Mouse (Mus musculus): Measurements from ENCODE around the gene Itgam.

Itgam gene

GRCm38 (mm10) chr7:128056917-128057444 is 5.5 kb upstream of the Itgam start:
- no peak for DNase-seq (ENCODE audit: low spot score in 2 of 2)

- DNase-seq (ENCODE audit: low spot score in 2 of 2), result no peak
These were observed 4.6 kb upstream of the Itgam start for GRCm38 (mm10) chr7:128057860-128058259.

GRCm38 (mm10) chr7:128058576-128058975 is 3.9 kb upstream of the Itgam start:
- DNase-seq (ENCODE audit: low spot score in 2 of 2), result no peak

GRCm38 (mm10) chr7:128059091-128059490 is 3.3 kb upstream of the Itgam start:
- DNase-seq (ENCODE audit: low spot score in 2 of 2), result no peak

- no peak for DNase-seq (ENCODE audit: low spot score in 2 of 2)
These were observed 856 bp downstream of the Itgam start for GRCm38 (mm10) chr7:128063211-128063781.

- no peak for DNase-seq (ENCODE audit: low spot score in 2 of 2)
These were observed 3.1 kb downstream of the Itgam start for GRCm38 (mm10) chr7:128065547-128065946.

GRCm38 (mm10) chr7:128067847-128068246 is 5.4 kb downstream of the Itgam start:
- no peak for DNase-seq (ENCODE audit: low spot score in 2 of 2)

GRCm38 (mm10) chr7:128069844-128070243 is 7.4 kb downstream of the Itgam start:
- no peak for DNase-seq (ENCODE audit: low spot score in 2 of 2)

- DNase-seq (ENCODE audit: low spot score in 2 of 2), result no peak
These were observed 9.4 kb downstream of the Itgam start for GRCm38 (mm10) chr7:128071816-128072215.

GRCm38 (mm10) chr7:128080012-128080411 is 17.6 kb downstream of the Itgam start:
- DNase-seq (ENCODE audit: low spot score in 2 of 2), result no peak

GRCm38 (mm10) chr7:128089141-128089540 is 26.7 kb downstream of the Itgam start:
- no peak for DNase-seq (ENCODE audit: low spot score in 2 of 2)

GRCm38 (mm10) chr7:128098135-128098534 is 35.7 kb downstream of the Itgam start:
- no peak for DNase-seq (ENCODE audit: low spot score in 2 of 2)

- no peak for DNase-seq (ENCODE audit: low spot score in 2 of 2)
These were observed 38.4 kb downstream of the Itgam start for GRCm38 (mm10) chr7:128100742-128101357.

- no peak for DNase-seq (ENCODE audit: low spot score in 2 of 2)
These were observed 42.8 kb downstream of the Itgam start for GRCm38 (mm10) chr7:128105246-128105645.

GRCm38 (mm10) chr7:128107462-128107861 is 45.0 kb downstream of the Itgam start:
- no peak for DNase-seq (ENCODE audit: low spot score in 2 of 2)

- DNase-seq (ENCODE audit: low spot score in 2 of 2), result no peak
These were observed 47.9 kb downstream of the Itgam start for GRCm38 (mm10) chr7:128110314-128110713.

- no peak for DNase-seq (ENCODE audit: low spot score in 2 of 2)
These were observed 49.7 kb downstream of the Itgam start for GRCm38 (mm10) chr7:128112131-128112530.

GRCm38 (mm10) chr7:128114371-128115105 is 52.1 kb downstream of the Itgam start:
- DNase-seq (ENCODE audit: low spot score in 2 of 2), result no peak

- no peak for DNase-seq (ENCODE audit: low spot score in 2 of 2)
These were observed 52.9 kb downstream of the Itgam start for GRCm38 (mm10) chr7:128115211-128115958.

GRCm38 (mm10) chr7:128116396-128116795 is 54.0 kb downstream of the Itgam start:
- DNase-seq (ENCODE audit: low spot score in 2 of 2), result no peak

- DNase-seq (ENCODE audit: low spot score in 2 of 2), result no peak
These were observed 57.5 kb downstream of the Itgam start for GRCm38 (mm10) chr7:128119726-128120490.
